Mouse (Mus musculus): ENCODE data around the gene Samhd1. TPM values are rescaled to one million over a fixed set of nuclear protein-coding genes. Genes with fewer than 3 reads are reported as not detected.
"Not testable (repeated sequence)": the region's sequence is repeated elsewhere in the genome, so short reads cannot be mapped to it uniquely, and the experiment has no call there.

Samhd1 gene
- polyA plus RNA-seq, 1 experiment, result 120 TPM

GRCm38 (mm10) chr2:157170166-157170565, 35.1 kb upstream of the Samhd1 start:
- H3K4me1 ChIP-seq (ENCODE audit: control insufficient read depth, insufficient read depth, insufficient read length), result no peaks in the 10 kb centered on the region
- DNase-seq (ENCODE audit: low read depth in 1 of 2, low spot score in 2 of 2), result no peak
- H3K27ac ChIP-seq (ENCODE audit: insufficient read depth, low read length), result no peak overlapping the region
- TF ChIP-seq POLR2A (IDR thresholded peaks at IDR 0.05; ENCODE audit: low read depth, low read length), result no peak
- TF ChIP-seq CTCF (IDR thresholded peaks at IDR 0.05; ENCODE audit: extremely low read depth, insufficient read depth, insufficient read length, insufficient replicate concordance), result no peak
- peaks cover 18% of the 10 kb centered on the region for H3K36me3 ChIP-seq (ENCODE audit: control insufficient read depth, insufficient read depth, low read length)
- WGBS, result 87% methylated on average over 5 of the region's 5 CpGs
- no peak overlapping the region for H3K4me3 ChIP-seq (ENCODE audit: extremely low read depth, insufficient read depth, insufficient read length)
- H3K27me3 ChIP-seq (ENCODE audit: control insufficient read depth, insufficient read depth, low read length), result no peaks in the 10 kb centered on the region

- Histone ChIP-seq H3K4me3 (ENCODE audit: extremely low read depth, insufficient read depth, insufficient read length) (no peak overlapping the region), H3K4me1 (ENCODE audit: control insufficient read depth, insufficient read depth, insufficient read length) (no peaks in the 10 kb centered on the region), H3K27ac (ENCODE audit: insufficient read depth, low read length) (no peak overlapping the region), H3K27me3 (ENCODE audit: control insufficient read depth, insufficient read depth, low read length) (no peaks in the 10 kb centered on the region), H3K36me3 (ENCODE audit: control insufficient read depth, insufficient read depth, low read length) (peaks cover 20% of the 10 kb centered on the region)
- TF ChIP-seq POLR2A (IDR thresholded peaks at IDR 0.05; ENCODE audit: low read depth, low read length) (no peak), CTCF (IDR thresholded peaks at IDR 0.05; ENCODE audit: extremely low read depth, insufficient read depth, insufficient read length, insufficient replicate concordance) (no peak)
- no peak for DNase-seq (ENCODE audit: low read depth in 1 of 2, low spot score in 2 of 2)
- 98% methylated on average over 12 of the region's 12 CpGs for WGBS
These were observed 31.5 kb upstream of the Samhd1 start for GRCm38 (mm10) chr2:157166371-157167080.

- not testable (repeated sequence) for DNase-seq (ENCODE audit: low read depth in 1 of 2, low spot score in 2 of 2); H3K4me1 ChIP-seq (ENCODE audit: control insufficient read depth, insufficient read depth, insufficient read length); H3K27ac ChIP-seq (ENCODE audit: insufficient read depth, low read length); H3K27me3 ChIP-seq (ENCODE audit: control insufficient read depth, insufficient read depth, low read length); H3K4me3 ChIP-seq (ENCODE audit: extremely low read depth, insufficient read depth, insufficient read length)
- peaks cover 24% of the 10 kb centered on the region for H3K36me3 ChIP-seq (ENCODE audit: control insufficient read depth, insufficient read depth, low read length)
These were observed 30.5 kb upstream of the Samhd1 start for GRCm38 (mm10) chr2:157165312-157166224.

- TF ChIP-seq POLR2A (IDR thresholded peaks at IDR 0.05; ENCODE audit: low read depth, low read length) (no peak), CTCF (IDR thresholded peaks at IDR 0.05; ENCODE audit: extremely low read depth, insufficient read depth, insufficient read length, insufficient replicate concordance) (no peak)
- WGBS, result 98% methylated on average over 2 of the region's 2 CpGs
- Histone ChIP-seq H3K27me3 (ENCODE audit: control insufficient read depth, insufficient read depth, low read length) (no peaks in the 10 kb centered on the region), H3K27ac (ENCODE audit: insufficient read depth, low read length) (no peak overlapping the region), H3K4me3 (ENCODE audit: extremely low read depth, insufficient read depth, insufficient read length) (no peak overlapping the region), H3K4me1 (ENCODE audit: control insufficient read depth, insufficient read depth, insufficient read length) (no peaks in the 10 kb centered on the region), H3K36me3 (ENCODE audit: control insufficient read depth, insufficient read depth, low read length) (peaks cover 26% of the 10 kb centered on the region)
- no peak for DNase-seq (ENCODE audit: low read depth in 1 of 2, low spot score in 2 of 2)
These were observed 29.0 kb upstream of the Samhd1 start for GRCm38 (mm10) chr2:157164101-157164500.

- no peaks in the 10 kb centered on the region for H3K27me3 ChIP-seq (ENCODE audit: control insufficient read depth, insufficient read depth, low read length)
- TF ChIP-seq CTCF (IDR thresholded peaks at IDR 0.05; ENCODE audit: extremely low read depth, insufficient read depth, insufficient read length, insufficient replicate concordance), result no peak
- TF ChIP-seq POLR2A (IDR thresholded peaks at IDR 0.05; ENCODE audit: low read depth, low read length), result no peak
- no peak for DNase-seq (ENCODE audit: low read depth in 1 of 2, low spot score in 2 of 2)
- 80% methylated on average over 1 of the region's 1 CpGs for WGBS
- peaks cover 19% of the 10 kb centered on the region for H3K36me3 ChIP-seq (ENCODE audit: control insufficient read depth, insufficient read depth, low read length)
- H3K4me1 ChIP-seq (ENCODE audit: control insufficient read depth, insufficient read depth, insufficient read length), result no peaks in the 10 kb centered on the region; the same call in 1 of the 2 replicates
- no peak overlapping the region for H3K4me3 ChIP-seq (ENCODE audit: extremely low read depth, insufficient read depth, insufficient read length)
- H3K27ac ChIP-seq (ENCODE audit: insufficient read depth, low read length), result no peak overlapping the region
These were observed 21.0 kb upstream of the Samhd1 start for GRCm38 (mm10) chr2:157156079-157156478.

GRCm38 (mm10) chr2:157153235-157153634, 18.2 kb upstream of the Samhd1 start:
- H3K36me3 ChIP-seq (ENCODE audit: control insufficient read depth, insufficient read depth, low read length), result peaks cover 14% of the 10 kb centered on the region
- H3K27me3 ChIP-seq (ENCODE audit: control insufficient read depth, insufficient read depth, low read length), result no peaks in the 10 kb centered on the region
- WGBS, result 97% methylated on average over 2 of the region's 2 CpGs
- no peak overlapping the region for H3K27ac ChIP-seq (ENCODE audit: insufficient read depth, low read length)
- TF ChIP-seq CTCF (IDR thresholded peaks at IDR 0.05; ENCODE audit: extremely low read depth, insufficient read depth, insufficient read length, insufficient replicate concordance) (no peak), POLR2A (IDR thresholded peaks at IDR 0.05; ENCODE audit: low read depth, low read length) (no peak)
- H3K4me1 ChIP-seq (ENCODE audit: control insufficient read depth, insufficient read depth, insufficient read length), result no peaks in the 10 kb centered on the region; the same call in 1 of the 2 replicates
- no peak overlapping the region for H3K4me3 ChIP-seq (ENCODE audit: extremely low read depth, insufficient read depth, insufficient read length)
- no peak for DNase-seq (ENCODE audit: low read depth in 1 of 2, low spot score in 2 of 2)

GRCm38 (mm10) chr2:157148417-157148816, 13.4 kb upstream of the Samhd1 start:
- DNase-seq (ENCODE audit: low read depth in 1 of 2, low spot score in 2 of 2), result no peak
- Histone ChIP-seq H3K27ac (ENCODE audit: insufficient read depth, low read length) (no peak overlapping the region), H3K4me1 (ENCODE audit: control insufficient read depth, insufficient read depth, insufficient read length) (no peaks in the 10 kb centered on the region), H3K36me3 (ENCODE audit: control insufficient read depth, insufficient read depth, low read length) (peaks cover 13% of the 10 kb centered on the region), H3K4me3 (ENCODE audit: extremely low read depth, insufficient read depth, insufficient read length) (no peak overlapping the region), H3K27me3 (ENCODE audit: control insufficient read depth, insufficient read depth, low read length) (no peaks in the 10 kb centered on the region)
- 94% methylated on average over 5 of the region's 5 CpGs for WGBS
- TF ChIP-seq CTCF (IDR thresholded peaks at IDR 0.05; ENCODE audit: extremely low read depth, insufficient read depth, insufficient read length, insufficient replicate concordance) (no peak), POLR2A (IDR thresholded peaks at IDR 0.05; ENCODE audit: low read depth, low read length) (no peak)

Measured in spleen, adult 2 months (tissue).